8 mouse cellular contexts compared by ENCODE assay signal in genomic region chr11:119603527-119603905, GRCm38 (mm10). TPM values are rescaled to one million over a fixed set of nuclear protein-coding genes. Genes with fewer than 3 reads are reported as not detected.
DNase-seq lines count a peak whose midpoint lies in the region; ATAC-seq lines count a peak whose summit lies in the region.

No protein-coding gene starts in this region.

- ATAC-seq in heart, embryonic 11.5 days (replicated peaks; ENCODE audit: insufficient number of reproducible peaks, low FRiP score, low TSS enrichment): no peak
- ATAC-seq in midbrain, embryonic 16.5 days: no peak
- ATAC-seq in megakaryocyte-erythroid progenitor cell, adult 5-6 weeks (replicated peaks; ENCODE audit: low FRiP score, low TSS enrichment, poor library complexity, severe bottlenecking): no peak

- peak overlapping the region; percentile 86 for H3K9ac ChIP-seq in heart, embryonic 11.5 days (ENCODE audit: low read depth, low read length)
- H3K9ac ChIP-seq in midbrain, embryonic 16.5 days (ENCODE audit: low read depth, low read length): peak overlapping the region; percentile 93

- under 1% methylated on average over 30 of the region's 30 CpGs for WGBS in heart, embryonic 11.5 days (ENCODE audit: insufficient replicate concordance)
- WGBS in midbrain, embryonic 16.5 days: under 1% methylated on average over 30 of the region's 30 CpGs

- H3K4me1 ChIP-seq in heart, embryonic 11.5 days (ENCODE audit: control insufficient read depth, insufficient read depth, low read length): peaks cover 9% of the 10 kb centered on the region
- peaks cover 3% of the 10 kb centered on the region for H3K4me1 ChIP-seq in brown adipose tissue, adult 24 weeks (ENCODE audit: control insufficient read depth, insufficient read depth, insufficient read length, low read length)
- H3K4me1 ChIP-seq in midbrain, embryonic 16.5 days (ENCODE audit: control insufficient read depth, insufficient read depth, low read length): peaks cover 9% of the 10 kb centered on the region

- H3K4me3 ChIP-seq in heart, embryonic 11.5 days (ENCODE audit: low read depth, low read length): peak overlapping the region; percentile 96
- peak overlapping the region; percentile 97 for H3K4me3 ChIP-seq in brown adipose tissue, adult 24 weeks (ENCODE audit: insufficient read depth, low read depth, low read length)
- H3K4me3 ChIP-seq in midbrain, embryonic 16.5 days (ENCODE audit: low read depth, low read length): peak overlapping the region; percentile 97

- no peak for DNase-seq in heart, postnatal 36 days
- DNase-seq in A20 (ENCODE audit: low read depth, low spot score): peak; percentile 61
- DNase-seq in induced T-regulatory cell, adult 2 months (ENCODE audit: low read depth): peak; percentile 43
- DNase-seq in gastrocnemius, postnatal 4 days (ENCODE audit: low spot score in 2 of 2): no peak

- H3K4me2 ChIP-seq in heart, embryonic 11.5 days: peak overlapping the region; percentile 90
- H3K4me2 ChIP-seq in midbrain, embryonic 16.5 days (ENCODE audit: low read length): peak overlapping the region; percentile 77

- intact Hi-C loops in heart, postnatal 36 days (cut with DNase I): loop anchor here (5.0 kb wide), 1 partner anchor 111 kb away; the partner anchor contains the start of gene Endov

- H3K9me3 ChIP-seq in heart, embryonic 11.5 days (replicated peaks; ENCODE audit: control insufficient read depth, low read length): no peaks in the 10 kb centered on the region
- H3K9me3 ChIP-seq in midbrain, embryonic 16.5 days (replicated peaks; ENCODE audit: control insufficient read depth, low read length, poor library complexity, severe bottlenecking): no peaks in the 10 kb centered on the region

- H3K27ac ChIP-seq in heart, embryonic 11.5 days (ENCODE audit: low read depth, low read length): peak overlapping the region; percentile 81; the same call in 1 of the 2 replicates
- H3K27ac ChIP-seq in brown adipose tissue, adult 24 weeks (replicated peaks; ENCODE audit: low read depth, low read length): peak overlapping the region; percentile 54; the same call in 1 of the 2 replicates
- H3K27ac ChIP-seq in midbrain, embryonic 16.5 days (ENCODE audit: low read length): peak overlapping the region; percentile 89

- no peaks in the 10 kb centered on the region for H3K27me3 ChIP-seq in heart, embryonic 11.5 days (ENCODE audit: control insufficient read depth, insufficient read depth, low read length)
- no peaks in the 10 kb centered on the region for H3K27me3 ChIP-seq in midbrain, embryonic 16.5 days (ENCODE audit: control insufficient read depth, insufficient read depth, low read depth, low read length)

- H3K36me3 ChIP-seq in heart, embryonic 11.5 days (ENCODE audit: control insufficient read depth, insufficient read depth, low read length): no peaks in the 10 kb centered on the region
- H3K36me3 ChIP-seq in midbrain, embryonic 16.5 days (ENCODE audit: control insufficient read depth, insufficient read depth, low read length): no peaks in the 10 kb centered on the region

RNA-seq across cellular contexts. Expression of gene Rptor, which starts 0.8 kb away (rescaled TPM):
- 9.7 and 9.8 TPM in 2 replicates for polyA plus RNA-seq in heart, embryonic 11.5 days (2014; fragmentation: Nextera tagmentation; extraction: Ambion mirVana)
- total RNA-seq in heart, postnatal 36 days (2021): 10 to 100 TPM; 34.8 to 36.0 TPM
- polyA plus RNA-seq in brown adipose tissue, adult 24 weeks (2012; ENCODE audit: insufficient read depth, insufficient read length, missing spikeins): 17.4 and 24.5 TPM in 2 replicates
- 9.9 and 10.4 TPM in 2 replicates for polyA plus RNA-seq in midbrain, embryonic 16.5 days (2015; fragmentation: Nextera tagmentation; extraction: Ambion mirVana)
- 10 to 100 TPM; 42.8 to 47.5 TPM for total RNA-seq in gastrocnemius, postnatal 4 days (2021)
- total RNA-seq in megakaryocyte-erythroid progenitor cell, adult 5-6 weeks (2014; fragmentation: Nextera tagmentation): 29.6 and 36.1 TPM in 2 replicates
- total RNA-seq in megakaryocyte-erythroid progenitor cell, adult 5-6 weeks (2017): 10.2 and 15.8 TPM in 2 replicates

RNA-seq across cellular contexts. Expression of gene Nptx1, which starts 56.0 kb away (rescaled TPM):
- polyA plus RNA-seq in heart, embryonic 11.5 days (2014; fragmentation: Nextera tagmentation; extraction: Ambion mirVana): 0.72 and 0.90 TPM in 2 replicates
- total RNA-seq in heart, postnatal 36 days (2021): under 1 TPM; 0.25 to 0.27 TPM
- not detected in 2 replicates for polyA plus RNA-seq in brown adipose tissue, adult 24 weeks (2012; ENCODE audit: insufficient read depth, insufficient read length, missing spikeins)
- polyA plus RNA-seq in midbrain, embryonic 16.5 days (2015; fragmentation: Nextera tagmentation; extraction: Ambion mirVana): 12.4 and 12.6 TPM in 2 replicates
- total RNA-seq in gastrocnemius, postnatal 4 days (2021): under 1 TPM; 0.67 to 0.88 TPM
- not detected in 2 replicates for total RNA-seq in megakaryocyte-erythroid progenitor cell, adult 5-6 weeks (2014; fragmentation: Nextera tagmentation)
- total RNA-seq in megakaryocyte-erythroid progenitor cell, adult 5-6 weeks (2017): not detected in 2 replicates

Comparison
In these comparisons a context has a peak if more than half of its experiments do, and no peak if none do; other contexts are left out.
1. DNase-seq: peak in A20 (single experiment) and induced T-regulatory cell, adult 2 months (single experiment); none in heart, postnatal 36 days (0 of 2) and gastrocnemius, postnatal 4 days (0 of 2).
2. Peak in every context shown above with its lines, with median percentiles within 50 percentile points of each other: H3K27ac ChIP-seq and H3K4me3 ChIP-seq.